Mouse (Mus musculus): Measurements from ENCODE around the gene Anxa6. TPM values are rescaled to one million over a fixed set of nuclear protein-coding genes. Genes with fewer than 3 reads are reported as not detected.

Gene Anxa6
- total and polyA plus RNA-seq, 3 experiments: 115 to 168 (median 162) TPM

GRCm38 (mm10) chr11:55081206-55081605 lies 48.0 kb upstream of the Anxa6 start:
- Histone ChIP-seq H3K9ac (ENCODE audit: insufficient read depth, low read depth) (no peak overlapping the region), H3K4me1 (ENCODE audit: control insufficient read depth in 1 of 2, insufficient read depth in 2 of 2) (peaks cover 13 to 31% of the 10 kb centered on the region in 2 experiments), H3K36me3 (replicated peaks in 1 of 2; ENCODE audit: control insufficient read depth in 1 of 2, insufficient read depth in 1 of 2, low read length in 1 of 2) (no peaks in the 10 kb centered on the region), H3K4me3 (replicated peaks in 1 of 3; ENCODE audit: low read depth in 2 of 3, low read length in 2 of 3, poor library complexity in 1 of 3) (no peak overlapping the region), H3K27ac (ENCODE audit: insufficient read depth, low read depth) (no peak overlapping the region), H3K27me3 (replicated peaks) (peaks cover 1% of the 10 kb centered on the region), H3K79me2 (replicated peaks; ENCODE audit: control insufficient read depth, extremely low read depth, insufficient read depth, poor library complexity, severe bottlenecking) (no peaks in the 10 kb centered on the region), H3K4me2 (ENCODE audit: insufficient read depth, low read depth, poor library complexity, severe bottlenecking) (no peak overlapping the region), H3K9me3 (replicated peaks; ENCODE audit: low read length) (peaks cover 4% of the 10 kb centered on the region)
- TF ChIP-seq MYC (IDR thresholded peaks at IDR 0.05; ENCODE audit: low read depth, low read length): no peak
- no peak for TF ChIP-seq BHLHE40 (IDR thresholded peaks at IDR 0.05; ENCODE audit: low read depth, low read length)
- no peak for TF ChIP-seq JUN (IDR thresholded peaks at IDR 0.05; ENCODE audit: insufficient read depth, low read depth, low read length)
- TF ChIP-seq EP300 (IDR thresholded peaks at IDR 0.05; ENCODE audit: low read length): no peak
- no peak for TF ChIP-seq CTCF (conservative IDR thresholded peaks at IDR 0.05 in 1 of 2, IDR thresholded peaks at IDR 0.05 in 1 of 2; ENCODE audit: low read depth in 2 of 2, low read length in 2 of 2)
- TF ChIP-seq GABPA (IDR thresholded peaks at IDR 0.05; ENCODE audit: insufficient replicate concordance, low read depth, low read length): no peak
- TF ChIP-seq HCFC1 (IDR thresholded peaks at IDR 0.05; ENCODE audit: low read depth, low read length): no peak
- TF ChIP-seq CHD2 (IDR thresholded peaks at IDR 0.05; ENCODE audit: low read length): no peak
- TF ChIP-seq POLR2A (IDR thresholded peaks at IDR 0.05; ENCODE audit: low read depth, low read length): no peak
- DNase-seq (ENCODE audit: extremely low read depth): no peak
- dilution Hi-C loops (cut with MboI; ENCODE audit: extremely low pct_ligation_motif_present, extremely low pct_unique_long_range_greater_than_20kb, low sequenced_read_pairs): no loop called here
- in situ Hi-C loops (cut with MboI; ENCODE audit: low pct_ligation_motif_present, low pct_unique_long_range_greater_than_20kb, low sequenced_read_pairs): loop anchor here (5.0 kb wide), 1 partner anchor 39 kb away; no protein-coding TSS in a partner anchor

- H3K4me1 ChIP-seq (ENCODE audit: control insufficient read depth in 1 of 2, insufficient read depth in 2 of 2): peaks cover 9 to 19% of the 10 kb centered on the region in 2 experiments; a peak in 3 of 4 replicates
- no peak for DNase-seq (ENCODE audit: extremely low read depth)
- H3K27me3 ChIP-seq (replicated peaks): peaks cover 1% of the 10 kb centered on the region
- in situ Hi-C loops (cut with MboI; ENCODE audit: low pct_ligation_motif_present, low pct_unique_long_range_greater_than_20kb, low sequenced_read_pairs): no loop called here
- dilution Hi-C loops (cut with MboI; ENCODE audit: extremely low pct_ligation_motif_present, extremely low pct_unique_long_range_greater_than_20kb, low sequenced_read_pairs): no loop called here
- H3K9me3 ChIP-seq (replicated peaks; ENCODE audit: low read length): peaks cover 4% of the 10 kb centered on the region
- no peak overlapping the region for H3K4me3 ChIP-seq (replicated peaks in 1 of 3; ENCODE audit: low read depth in 2 of 3, low read length in 2 of 3, poor library complexity in 1 of 3)
- no peak overlapping the region for H3K4me2 ChIP-seq (ENCODE audit: insufficient read depth, low read depth, poor library complexity, severe bottlenecking)
- no peak overlapping the region for H3K9ac ChIP-seq (ENCODE audit: insufficient read depth, low read depth)
- TF ChIP-seq ZC3H11A (IDR thresholded peaks at IDR 0.05; ENCODE audit: low read depth, low read length): no peak
- no peak for TF ChIP-seq CTCF (conservative IDR thresholded peaks at IDR 0.05 in 1 of 2, IDR thresholded peaks at IDR 0.05 in 1 of 2; ENCODE audit: low read depth in 2 of 2, low read length in 2 of 2)
- TF ChIP-seq USF1 (IDR thresholded peaks at IDR 0.05; ENCODE audit: low read depth, low read length): no peak
- TF ChIP-seq EP300 (IDR thresholded peaks at IDR 0.05; ENCODE audit: low read length): no peak
- TF ChIP-seq POLR2AphosphoS2 (IDR thresholded peaks at IDR 0.05; ENCODE audit: low read depth, low read length): no peak
- no peak for TF ChIP-seq BHLHE40 (IDR thresholded peaks at IDR 0.05; ENCODE audit: low read depth, low read length)
- TF ChIP-seq GABPA (IDR thresholded peaks at IDR 0.05; ENCODE audit: insufficient replicate concordance, low read depth, low read length): no peak
- no peak for TF ChIP-seq JUN (IDR thresholded peaks at IDR 0.05; ENCODE audit: insufficient read depth, low read depth, low read length)
- TF ChIP-seq ZMIZ1 (IDR thresholded peaks at IDR 0.05; ENCODE audit: low read depth, low read length): no peak
- no peak for TF ChIP-seq USF2 (conservative IDR thresholded peaks at IDR 0.05; ENCODE audit: low read depth, low read length)
- TF ChIP-seq NELFE (IDR thresholded peaks at IDR 0.05; ENCODE audit: low read depth, low read length): no peak
- no peak for TF ChIP-seq ZNF384 (IDR thresholded peaks at IDR 0.05; ENCODE audit: low read depth, low read length)
- no peak for TF ChIP-seq MEF2A (IDR thresholded peaks at IDR 0.05; ENCODE audit: borderline replicate concordance, low read depth, low read length)
- TF ChIP-seq MAX (IDR thresholded peaks at IDR 0.05; ENCODE audit: low read length): no peak
- TF ChIP-seq MYC (IDR thresholded peaks at IDR 0.05; ENCODE audit: low read depth, low read length): no peak
- no peak for TF ChIP-seq IRF4 (IDR thresholded peaks at IDR 0.05; ENCODE audit: low read depth, low read length)
- H3K79me2 ChIP-seq (replicated peaks; ENCODE audit: control insufficient read depth, extremely low read depth, insufficient read depth, poor library complexity, severe bottlenecking): no peaks in the 10 kb centered on the region
- no peak overlapping the region for H3K27ac ChIP-seq (ENCODE audit: insufficient read depth, low read depth)
- no peaks in the 10 kb centered on the region for H3K36me3 ChIP-seq (replicated peaks in 1 of 2; ENCODE audit: control insufficient read depth in 1 of 2, insufficient read depth in 1 of 2, low read length in 1 of 2)
Observed at GRCm38 (mm10) chr11:55079180-55079579, 45.9 kb upstream of the Anxa6 start.

Measured in CH12.LX (cell line).